Mouse (Mus musculus) kidney, adult 8-10 months (tissue): ENCODE results near the gene C1qtnf4.

ENCODE experiments used
- DNase-seq, 2 experiments: peaks; one replicate each; pipeline ENCODE4 v3.0.0; 2022

Gene C1qtnf4

GRCm38 (mm10) chr2:90939750-90940149 is 54.1 kb downstream of the C1qtnf4 start:
- no peak for DNase-seq
